In genomic region chr12:72326087-72326486, GRCm38 (mm10) we compare ENCODE assay signal across 26 mouse cellular contexts.
"Had no signal": no experiment of that assay in that cellular context is flagged by ENCODE, and none has a peak within 500 bp of the region (broad histone marks: within the 10 kb centered on the region; RNA-seq: fewer than 3 reads in every experiment).

No protein-coding gene starts in this region.

- H3K27me3 ChIP-seq: heart, embryonic 13.5 days; heart, embryonic 15.5 days; hindbrain, embryonic 12.5 days; intestine, embryonic 15.5 days; limb, embryonic 13.5 days; limb, embryonic 15.5 days; liver, embryonic 12.5 days had no signal

- H3K27ac ChIP-seq: gastrocnemius, adult 2 months; heart, embryonic 13.5 days; heart, embryonic 15.5 days; hindbrain, embryonic 12.5 days; hindbrain, embryonic 14.5 days; intestine, embryonic 15.5 days; limb, embryonic 13.5 days; limb, embryonic 15.5 days; liver, embryonic 12.5 days had no signal

- H3K4me1 ChIP-seq: heart, embryonic 15.5 days; intestine, embryonic 15.5 days; limb, embryonic 13.5 days; limb, embryonic 15.5 days had no signal

- H3K9ac ChIP-seq: heart, embryonic 13.5 days; heart, embryonic 15.5 days; hindbrain, embryonic 12.5 days; hindbrain, embryonic 14.5 days; intestine, embryonic 15.5 days; limb, embryonic 13.5 days; limb, embryonic 15.5 days; liver, embryonic 12.5 days had no signal

- H3K4me2 ChIP-seq: heart, embryonic 13.5 days; heart, embryonic 15.5 days; hindbrain, embryonic 12.5 days; hindbrain, embryonic 14.5 days; intestine, embryonic 15.5 days; limb, embryonic 13.5 days; limb, embryonic 15.5 days; liver, embryonic 12.5 days had no signal

- H3K4me3 ChIP-seq: gastrocnemius, adult 2 months; heart, embryonic 10.5 days; heart, embryonic 13.5 days; heart, embryonic 15.5 days; hindbrain, embryonic 10.5 days; hindbrain, embryonic 12.5 days; intestine, embryonic 15.5 days; limb, embryonic 13.5 days; limb, embryonic 15.5 days; liver, embryonic 12.5 days had no signal

- ATAC-seq: forebrain, embryonic 16.5 days; hindbrain, embryonic 16.5 days; inflammation-experienced regulatory T-cells, adult 6 months; intestine, embryonic 15.5 days; intestine, postnatal 0 days; liver, embryonic 12.5 days had no signal

- H3K36me3 ChIP-seq: heart, embryonic 10.5 days; heart, embryonic 13.5 days; heart, embryonic 15.5 days; hindbrain, embryonic 10.5 days; hindbrain, embryonic 12.5 days; intestine, embryonic 15.5 days; limb, embryonic 13.5 days; limb, embryonic 15.5 days; liver, embryonic 12.5 days had no signal

- H3K9me3 ChIP-seq: heart, embryonic 10.5 days; heart, embryonic 13.5 days; heart, embryonic 15.5 days; hindbrain, embryonic 10.5 days; hindbrain, embryonic 12.5 days; intestine, embryonic 15.5 days; limb, embryonic 13.5 days; limb, embryonic 15.5 days; liver, embryonic 12.5 days had no signal

- DNase-seq: gastrocnemius, adult 2 months; gastrocnemius, postnatal 10 days; gastrocnemius, postnatal 25 days; heart, postnatal 14 days; heart, postnatal 4 days; kidney, adult 18-20 months; kidney, adult 8-10 months; kidney, postnatal 10 days; kidney, postnatal 36 days; layer of hippocampus, adult 9-11 months; layer of hippocampus, postnatal 36 days; left cerebral cortex, postnatal 4 days had no signal
